Mouse (Mus musculus) lung, postnatal 0 days (tissue): ENCODE measurements at regions not wholly inside any gene's neighbourhood (a gene's known extent, or its start where the extent isn't known, plus 50 kb on each side); places are given as distances from the start of the nearest gene placed in this dataset.

ENCODE experiments used
- ATAC-seq: fragments of 200-750 bp; cut with Nextera tagmentation; 2 replicates; pipeline ENCODE4 v1.8.0; 2017; ENCODE audit warnings: moderate library complexity
- DNase-seq: peaks from one replicate; pipeline ENCODE4 v3.0.0-alpha.2; 2016; ENCODE audit warnings: low spot score
- H3K27ac ChIP-seq: fragments of 300-500 bp; sonication (generic); 2 replicates; pipeline ENCODE4 v1.5.1; 2014; ENCODE audit warnings: antibody characterized with exemption, mild to moderate bottlenecking, low read length, mixed read lengths
- H3K27me3 ChIP-seq: fragments of 300-500 bp; sonication (generic); replicated peaks from 2 replicates; pipeline ENCODE4 v1.6.1; 2014; ENCODE audit warnings: low read length, mixed read lengths; ENCODE audit not compliant: insufficient read depth
- H3K36me3 ChIP-seq: fragments of 300-500 bp; sonication (generic); 2 replicates; pipeline ENCODE4 v1.6.1; 2014; ENCODE audit warnings: low read length, mixed read lengths; ENCODE audit not compliant: insufficient read depth
- H3K4me1 ChIP-seq: fragments of 300-500 bp; sonication (generic); 2 replicates; pipeline ENCODE4 v1.6.1; 2014; ENCODE audit warnings: antibody characterized with exemption, low read depth, low read length, mixed read lengths; ENCODE audit not compliant: insufficient read depth
- H3K4me2 ChIP-seq: fragments of 300-500 bp; sonication (generic); replicated peaks from 2 replicates; pipeline ENCODE4 v1.6.1; 2014; ENCODE audit warnings: low read depth, mild to moderate bottlenecking, low read length, moderate library complexity, mixed read lengths
- H3K4me3 ChIP-seq: fragments of 300-500 bp; sonication (generic); 2 replicates; pipeline ENCODE4 v1.5.1; 2014; ENCODE audit warnings: low read depth, low read length
- H3K9ac ChIP-seq: fragments of 300-500 bp; sonication (generic); replicated peaks from 2 replicates; pipeline ENCODE4 v1.6.1; 2014; ENCODE audit warnings: low read depth, mild to moderate bottlenecking
- H3K9me3 ChIP-seq: fragments of 300-500 bp; sonication (generic); 2 replicates; pipeline ENCODE4 v1.6.1; 2016; ENCODE audit warnings: low read length, mixed read lengths
- CTCF ChIP-seq: IDR thresholded peaks from 2 replicates; pipeline ENCODE4 v1.5.1; 2016; ENCODE audit warnings: antibody characterized with exemption, mild to moderate bottlenecking
- EP300 ChIP-seq: IDR thresholded peaks from 2 replicates; pipeline ENCODE4 v1.6.1; 2016; ENCODE audit warnings: antibody characterized with exemption, mild to moderate bottlenecking, control low read depth
- whole genome bisulfite sequencing: fragments of 180-500 bp; shearing (Covaris S2); extraction: QIAGEN DNeasy Blood & Tissue Kit; methylation state at CpG from one replicate; pipeline ENCODE4 v1.1.7; 2014; 5-methylcytosine and 5-hydroxymethylcytosine counted together

- TF ChIP-seq CTCF: no peak
- H3K27ac ChIP-seq: no peak overlapping the region
- no peaks in the 10 kb centered on the region for H3K27me3 ChIP-seq
- no peak overlapping the region for H3K4me3 ChIP-seq
- no peak overlapping the region for H3K4me2 ChIP-seq
- no peaks in the 10 kb centered on the region for H3K4me1 ChIP-seq
- ATAC-seq (no peak), DNase-seq (no peak)
- H3K9ac ChIP-seq: no peak overlapping the region
- H3K36me3 ChIP-seq: no peaks in the 10 kb centered on the region
- H3K9me3 ChIP-seq: no peaks in the 10 kb centered on the region
- 66% methylated on average over 11 of the region's 11 CpGs for WGBS
Observed at GRCm38 (mm10) chr14:120578352-120579080, 100.3 kb downstream of the Rap2a start.

DNA sequence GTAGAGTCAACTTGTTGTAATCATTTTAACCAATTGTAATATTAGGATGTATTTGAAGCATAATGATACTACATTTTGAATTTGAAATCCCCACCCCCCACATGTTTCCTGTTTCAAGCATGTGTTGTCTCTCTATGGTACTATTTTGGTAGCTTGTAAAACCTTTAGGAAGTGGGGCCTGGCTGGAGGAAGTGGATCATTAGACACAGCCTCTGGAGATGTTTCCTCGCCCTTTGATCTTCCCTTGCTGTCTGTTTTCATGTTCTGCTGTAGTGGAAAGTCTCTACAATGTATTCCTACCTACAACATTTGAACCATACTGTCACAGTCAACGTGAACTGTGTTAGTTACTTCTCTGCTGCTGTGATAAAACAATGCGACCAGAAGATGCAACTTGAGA lies 105.6 kb downstream of the Rap2a start:
- no peaks in the 10 kb centered on the region for H3K27me3 ChIP-seq
- TF ChIP-seq CTCF (no peak), EP300 (peak; percentile 21; the same call in 1 of the 2 replicates)
- no peaks in the 10 kb centered on the region for H3K36me3 ChIP-seq
- H3K4me2 ChIP-seq: no peak overlapping the region
- H3K27ac ChIP-seq: no peak overlapping the region
- DNase-seq: no peak
- H3K9ac ChIP-seq: no peak overlapping the region
- no peak for ATAC-seq
- no peaks in the 10 kb centered on the region for H3K4me1 ChIP-seq
- H3K4me3 ChIP-seq: no peak overlapping the region
- no peaks in the 10 kb centered on the region for H3K9me3 ChIP-seq
- WGBS: 65% methylated on average over 3 of the region's 3 CpGs

- Histone ChIP-seq H3K9me3 (no peaks in the 10 kb centered on the region), H3K4me3 (no peak overlapping the region), H3K27ac (no peak overlapping the region), H3K4me2 (no peak overlapping the region), H3K4me1 (no peaks in the 10 kb centered on the region), H3K9ac (no peak overlapping the region), H3K27me3 (no peaks in the 10 kb centered on the region), H3K36me3 (no peaks in the 10 kb centered on the region)
- DNase-seq (no peak), ATAC-seq (no peak)
- no peak for TF ChIP-seq CTCF
- TF ChIP-seq EP300: no peak
- 63% methylated on average over 2 of the region's 2 CpGs for WGBS
Observed at GRCm38 (mm10) chr14:120592191-120592590, 113.9 kb downstream of the Rap2a start.

GRCm38 (mm10) chr14:120600414-120600935 lies 122.2 kb downstream of the Rap2a start:
- 84% methylated on average over 9 of the region's 9 CpGs for WGBS
- TF ChIP-seq EP300: no peak
- TF ChIP-seq CTCF: no peak
- ATAC-seq (no peak), DNase-seq (no peak)
- Histone ChIP-seq H3K4me3 (no peak overlapping the region), H3K4me2 (no peak overlapping the region), H3K27me3 (no peaks in the 10 kb centered on the region), H3K9me3 (no peaks in the 10 kb centered on the region), H3K9ac (no peak overlapping the region), H3K36me3 (no peaks in the 10 kb centered on the region), H3K4me1 (no peaks in the 10 kb centered on the region), H3K27ac (no peak overlapping the region)

GRCm38 (mm10) chr14:120601510-120601909 lies 123.3 kb downstream of the Rap2a start:
- no peak overlapping the region for H3K4me3 ChIP-seq
- no peak overlapping the region for H3K27ac ChIP-seq
- TF ChIP-seq CTCF (no peak), EP300 (no peak)
- H3K4me1 ChIP-seq: no peaks in the 10 kb centered on the region
- H3K9ac ChIP-seq: no peak overlapping the region
- no peaks in the 10 kb centered on the region for H3K36me3 ChIP-seq
- 81% methylated on average over 7 of the region's 7 CpGs for WGBS
- no peaks in the 10 kb centered on the region for H3K9me3 ChIP-seq
- H3K4me2 ChIP-seq: no peak overlapping the region
- DNase-seq (no peak), ATAC-seq (no peak)
- H3K27me3 ChIP-seq: no peaks in the 10 kb centered on the region

DNA sequence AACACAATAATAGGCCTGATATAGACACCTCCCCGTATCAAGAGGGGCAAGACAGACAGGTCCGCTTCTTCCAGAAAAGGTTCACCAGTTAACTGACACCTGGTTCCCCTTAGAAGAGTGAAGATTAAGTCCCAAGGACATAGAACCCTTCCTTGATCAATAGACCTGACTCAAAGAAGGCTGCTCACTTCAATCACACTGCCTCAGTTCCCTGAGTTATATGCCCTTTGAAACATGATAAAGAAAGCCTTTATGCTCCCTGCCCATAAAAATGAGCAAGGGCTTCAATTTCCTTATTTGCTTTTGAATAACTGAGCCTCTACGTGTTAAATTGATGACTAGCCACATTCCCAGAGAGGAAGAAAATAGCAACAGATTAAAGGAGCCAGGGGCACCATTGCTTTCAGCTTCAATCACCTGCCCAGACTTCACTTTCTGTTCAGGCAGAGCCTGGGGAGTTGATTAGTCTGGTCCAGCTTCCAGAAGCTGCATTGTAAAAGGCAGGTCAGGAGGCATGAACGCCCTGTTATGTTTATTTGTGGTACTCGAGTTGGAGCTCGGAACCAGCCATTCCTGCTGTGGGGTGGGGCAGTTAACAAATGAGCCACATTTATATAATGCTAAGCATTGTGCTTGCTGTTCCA lies 125.7 kb downstream of the Rap2a start:
- Histone ChIP-seq H3K4me2 (no peak overlapping the region), H3K27me3 (no peaks in the 10 kb centered on the region), H3K36me3 (no peaks in the 10 kb centered on the region), H3K9ac (no peak overlapping the region), H3K4me3 (no peak overlapping the region), H3K4me1 (no peaks in the 10 kb centered on the region), H3K27ac (no peak overlapping the region), H3K9me3 (no peaks in the 10 kb centered on the region)
- 55% methylated on average over 6 of the region's 6 CpGs for WGBS
- DNase-seq: no peak
- TF ChIP-seq EP300 (no peak), CTCF (no peak)
- no peak for ATAC-seq
